Mouse (Mus musculus) cerebellum, adult 2 months (tissue): ENCODE data around the gene Sar1a. TPM values are rescaled to one million over a fixed set of nuclear protein-coding genes. Genes with fewer than 3 reads are reported as not detected.

ENCODE experiments used
- DNase-seq, 2 experiments: peaks; one replicate each; pipeline ENCODE4 v3.0.0; 2021
- H3K27ac ChIP-seq: fragments of 200-500 bp; 2 replicates; pipeline ENCODE4 v1.5.1; 2012; ENCODE audit warnings: low read length, control low read depth, inconsistent platforms; ENCODE audit not compliant: insufficient read depth
- H3K27me3 ChIP-seq: fragments of 200-500 bp; 2 replicates; pipeline ENCODE4 v1.6.1; 2012; ENCODE audit warnings: inconsistent platforms, mild to moderate bottlenecking, low read length, moderate library complexity; ENCODE audit not compliant: control insufficient read depth, insufficient read depth
- H3K4me1 ChIP-seq: fragments of 200-500 bp; 2 replicates; pipeline ENCODE4 v1.6.1; 2011; ENCODE audit warnings: low read length; ENCODE audit not compliant: control insufficient read depth, insufficient read depth
- H3K4me3 ChIP-seq: fragments of 200-500 bp; replicated peaks from 2 replicates; pipeline ENCODE3; 2011; ENCODE audit warnings: mild to moderate bottlenecking, low read depth, low read length, control low read depth; ENCODE audit not compliant: insufficient read depth
- CTCF ChIP-seq: fragments of 200-500 bp; IDR thresholded peaks from 2 replicates; pipeline ENCODE4 v1.5.1; 2011; ENCODE audit warnings: low read depth, mild to moderate bottlenecking, control low read depth, low read length, moderate library complexity, borderline replicate concordance; ENCODE audit not compliant: insufficient read depth
- POLR2A ChIP-seq: fragments of 200-500 bp; IDR thresholded peaks from 2 replicates; pipeline ENCODE4 v1.6.1; 2011; ENCODE audit warnings: low read length, control low read depth, borderline replicate concordance; ENCODE audit not compliant: insufficient read depth
- WGBS: fragments of 180-500 bp; shearing (Covaris S2); methylation state at CpG from one replicate; pipeline ENCODE4 v1.1.7; 2018; 5-methylcytosine and 5-hydroxymethylcytosine counted together
- polyA plus RNA-seq: library from polyadenylated mRNA; depleted of rRNA; stranded (reverse); fragments of >200 nt; gene quantifications from 2 replicates; pipeline ENCODE4 v1.2.3, GENCODE M21; 2012; rRNA removed

The Sar1a gene
- polyA plus RNA-seq: 101 and 105 TPM in 2 replicates

DNA sequence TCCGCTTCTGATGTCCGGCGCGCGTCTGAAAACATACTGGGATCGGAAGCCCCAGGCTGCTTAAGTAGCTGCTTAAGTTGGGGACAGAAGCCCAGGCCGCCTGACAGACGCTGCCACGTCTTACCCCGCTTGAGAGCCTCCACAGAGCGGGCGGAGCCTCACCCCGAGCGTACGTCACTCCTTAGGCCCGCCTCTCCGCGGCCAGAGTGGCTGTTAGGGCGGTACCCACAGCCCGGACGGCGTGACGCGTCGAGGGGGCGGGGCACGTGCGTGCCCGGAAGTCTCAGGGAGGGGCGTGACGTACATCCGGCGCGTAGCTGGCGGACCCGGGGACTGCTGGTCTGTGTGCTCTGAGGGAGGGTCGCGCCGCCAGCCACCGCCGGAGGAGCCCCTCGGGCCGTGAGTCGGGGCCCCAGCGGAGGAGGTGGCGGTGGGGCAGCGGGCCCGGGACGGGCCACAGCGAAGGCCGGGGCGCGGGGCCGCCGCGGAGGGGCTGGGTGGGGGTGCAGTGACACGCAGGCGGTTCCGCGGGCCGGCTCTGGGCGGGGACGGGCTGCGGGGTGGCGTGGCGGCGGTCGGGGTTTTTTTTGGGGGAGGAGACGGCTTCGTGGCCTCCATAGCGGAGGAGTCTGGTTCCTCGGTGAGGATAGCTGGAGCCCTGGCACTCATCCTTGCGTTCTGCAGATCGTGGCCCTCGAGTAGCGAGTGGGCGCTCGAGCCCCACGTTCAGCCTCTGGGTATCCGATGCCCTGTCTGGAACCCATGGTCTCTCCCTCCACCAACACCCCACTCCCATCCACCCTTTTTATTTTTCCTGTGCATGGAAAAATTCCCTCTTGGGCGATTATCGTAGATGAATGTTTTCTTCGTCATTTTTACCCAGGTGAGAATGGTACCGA, at the start of gene Sar1a:
TSS of gene Sar1a (plus strand) at position 285 of the 899 bp plus-strand sequence.
- DNase-seq: peak; percentile 98
- peaks cover 6% of the 10 kb centered on the region for H3K4me1 ChIP-seq
- H3K27ac ChIP-seq: peak within 1 kb of the TSS; percentile 81
- H3K4me3 ChIP-seq: peak within 1 kb of the TSS; percentile 92
- under 1% methylated on average over 75 of the region's 84 CpGs for WGBS
- H3K27me3 ChIP-seq: no peaks in the 10 kb centered on the region
- TF ChIP-seq POLR2A (peak; percentile 97; the same call in 1 of the 2 replicates), CTCF (no peak)

DNA sequence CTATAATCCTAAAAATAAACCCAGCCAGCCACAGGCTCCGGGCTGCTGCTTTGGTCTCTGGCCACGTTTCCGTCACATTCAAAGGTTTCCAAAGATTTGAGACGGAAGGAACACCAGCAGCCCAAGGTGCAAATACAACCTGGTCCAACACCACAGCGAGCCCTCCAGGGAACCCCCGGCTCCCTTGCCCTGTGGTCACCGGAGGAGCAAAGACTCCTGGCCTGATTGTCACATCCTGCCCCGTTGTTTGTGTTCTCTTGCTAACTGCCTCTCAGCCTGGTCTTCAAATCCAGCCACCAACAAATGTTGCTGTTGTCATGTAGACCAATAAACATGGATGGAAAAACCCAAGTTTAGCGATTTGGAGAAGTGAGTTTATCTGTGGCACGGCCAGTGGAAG, 47.7 kb upstream of the Sar1a start:
- no peaks in the 10 kb centered on the region for H3K27me3 ChIP-seq
- 79% methylated on average over 10 of the region's 10 CpGs for WGBS
- TF ChIP-seq POLR2A (no peak), CTCF (no peak)

DNA sequence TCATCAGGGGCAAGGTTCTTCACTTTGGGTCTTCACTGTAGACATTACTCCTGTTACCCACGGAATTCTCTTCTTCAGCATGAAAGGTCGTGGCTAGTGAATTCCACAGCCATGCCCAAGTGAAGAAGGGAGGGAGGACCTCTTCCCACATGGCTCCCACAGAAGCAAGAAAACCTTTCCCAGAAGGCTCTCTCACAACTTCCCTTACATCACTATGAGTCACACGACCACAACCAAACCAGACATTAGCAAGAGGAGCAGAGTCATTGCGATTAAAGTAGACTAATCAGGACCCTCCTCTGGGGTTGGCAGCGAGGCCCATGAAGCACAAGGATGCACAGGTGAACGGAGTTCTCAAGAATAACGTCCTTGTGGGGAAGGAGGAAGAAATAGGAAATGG, 43.0 kb upstream of the Sar1a start:
- no peak for DNase-seq
- no peaks in the 10 kb centered on the region for H3K4me1 ChIP-seq
- H3K27me3 ChIP-seq: no peaks in the 10 kb centered on the region
- no peak overlapping the region for H3K4me3 ChIP-seq
- H3K27ac ChIP-seq: no peak overlapping the region
- TF ChIP-seq POLR2A: no peak
- TF ChIP-seq CTCF: no peak
- 76% methylated on average over 7 of the region's 7 CpGs for WGBS

More for the DNA sequence above, 47.7 kb upstream of the Sar1a start:
- DNase-seq: no peak
- H3K4me1 ChIP-seq: no peaks in the 10 kb centered on the region
- H3K4me3 ChIP-seq: no peak overlapping the region
- H3K27ac ChIP-seq: no peak overlapping the region

DNA sequence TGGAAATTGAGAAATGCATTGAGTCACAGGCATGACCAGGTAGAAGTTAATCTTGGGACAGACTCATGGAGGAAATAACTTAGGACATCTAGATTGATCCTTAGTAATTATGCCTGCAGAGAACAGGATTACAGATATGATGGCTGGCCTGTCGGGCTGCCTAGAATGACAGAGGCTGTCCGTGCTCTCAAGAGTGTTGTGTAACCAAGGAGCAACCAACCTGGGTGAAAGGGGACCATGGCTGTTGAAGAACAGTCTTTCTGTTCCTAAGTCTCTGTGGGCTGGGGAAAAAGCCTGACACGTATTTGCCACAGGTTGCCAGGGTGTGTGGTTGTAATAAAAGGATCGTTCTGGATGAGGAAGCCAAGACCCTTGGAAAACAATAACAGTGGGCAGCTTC, 39.7 kb upstream of the Sar1a start:
- TF ChIP-seq CTCF: no peak
- TF ChIP-seq POLR2A: no peak
- Histone ChIP-seq H3K4me3 (no peak overlapping the region), H3K4me1 (no peaks in the 10 kb centered on the region), H3K27me3 (no peaks in the 10 kb centered on the region), H3K27ac (no peak overlapping the region)
- no peak for DNase-seq
- WGBS: 64% methylated on average over 4 of the region's 4 CpGs

DNA sequence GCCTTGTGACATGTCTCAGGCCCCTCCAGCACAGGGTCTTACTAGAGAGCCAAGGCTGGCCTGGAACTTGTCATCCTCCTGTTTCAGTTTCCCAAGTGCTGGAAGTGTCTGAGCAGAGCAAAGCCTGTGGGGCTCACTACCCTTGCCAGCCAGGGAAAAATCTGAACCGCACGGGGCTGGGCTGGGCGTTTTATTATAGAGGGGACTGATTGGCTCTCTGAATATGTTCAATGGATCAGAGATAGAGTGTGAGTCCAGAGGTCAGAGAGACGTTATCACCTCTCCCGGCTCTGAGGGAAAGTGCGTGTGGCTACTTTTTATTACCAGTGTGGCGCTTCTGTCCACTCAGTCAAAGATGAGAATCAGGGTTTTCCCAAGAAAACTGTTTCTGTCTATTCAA, 33.5 kb upstream of the Sar1a start:
- Histone ChIP-seq H3K4me1 (no peaks in the 10 kb centered on the region), H3K4me3 (no peak overlapping the region), H3K27me3 (no peaks in the 10 kb centered on the region), H3K27ac (no peak overlapping the region)
- no peak for DNase-seq
- 75% methylated on average over 7 of the region's 7 CpGs for WGBS
- TF ChIP-seq POLR2A (no peak), CTCF (no peak)

DNA sequence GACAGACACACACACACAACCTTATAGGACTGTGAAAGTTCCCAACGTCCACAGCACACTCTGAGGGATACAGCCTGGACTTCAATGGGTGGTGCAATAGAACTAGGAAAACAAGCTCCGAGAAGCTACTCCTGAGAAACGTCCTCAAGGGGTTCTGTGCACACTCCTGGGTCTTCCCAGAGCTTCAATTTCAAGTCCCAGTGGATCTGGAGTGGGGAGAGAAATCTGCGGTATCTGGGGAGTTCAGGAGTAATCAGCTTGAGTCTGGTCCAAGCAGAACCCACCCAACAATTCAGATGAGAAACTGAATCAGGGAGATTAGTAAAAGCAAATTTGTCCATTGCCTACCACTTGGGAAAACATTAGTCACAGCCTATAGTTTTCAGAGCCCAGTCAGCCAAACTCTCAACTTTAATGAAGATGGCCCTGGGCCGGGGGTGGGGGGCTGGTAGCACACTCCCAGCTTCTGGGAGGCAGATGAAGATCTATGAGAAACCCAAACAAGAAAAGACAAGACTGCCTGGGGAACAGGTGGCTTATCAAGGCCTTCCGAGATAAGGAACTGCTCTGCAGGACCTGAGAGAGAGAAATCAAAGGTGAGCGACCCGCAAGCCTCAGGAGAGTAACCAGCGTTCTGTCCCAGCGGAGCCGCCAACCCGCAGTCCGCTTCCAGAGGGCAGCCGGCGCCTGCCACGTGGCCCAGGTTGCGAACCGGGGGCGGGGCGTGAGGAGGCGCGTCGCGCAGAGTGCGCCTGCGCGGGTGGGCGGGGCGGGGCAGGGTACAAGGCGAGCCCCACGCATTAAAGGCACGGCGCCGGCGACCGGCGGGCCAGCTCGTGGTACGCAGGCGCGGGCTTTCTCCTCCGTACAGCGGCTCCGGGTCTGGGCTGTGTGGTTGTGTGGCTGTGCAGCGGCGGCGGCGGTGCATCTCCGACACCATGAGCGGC, 32.0 kb upstream of the Sar1a start, which contains the start of gene Ppa1:
TSS of gene Ppa1 (plus strand) at position 763 of the 947 bp plus-strand sequence.
- peak; percentile 91 for DNase-seq
- H3K27me3 ChIP-seq: no peaks in the 10 kb centered on the region
- TF ChIP-seq POLR2A: peak; percentile 79
- TF ChIP-seq CTCF: no peak
- WGBS: 3% methylated on average over 50 of the region's 50 CpGs
- H3K4me3 ChIP-seq: peak within 1 kb of the TSS; percentile 68
- peak within 1 kb of the TSS; percentile 26; the same call in 1 of the 2 replicates for H3K27ac ChIP-seq
- H3K4me1 ChIP-seq: no peaks in the 10 kb centered on the region

DNA sequence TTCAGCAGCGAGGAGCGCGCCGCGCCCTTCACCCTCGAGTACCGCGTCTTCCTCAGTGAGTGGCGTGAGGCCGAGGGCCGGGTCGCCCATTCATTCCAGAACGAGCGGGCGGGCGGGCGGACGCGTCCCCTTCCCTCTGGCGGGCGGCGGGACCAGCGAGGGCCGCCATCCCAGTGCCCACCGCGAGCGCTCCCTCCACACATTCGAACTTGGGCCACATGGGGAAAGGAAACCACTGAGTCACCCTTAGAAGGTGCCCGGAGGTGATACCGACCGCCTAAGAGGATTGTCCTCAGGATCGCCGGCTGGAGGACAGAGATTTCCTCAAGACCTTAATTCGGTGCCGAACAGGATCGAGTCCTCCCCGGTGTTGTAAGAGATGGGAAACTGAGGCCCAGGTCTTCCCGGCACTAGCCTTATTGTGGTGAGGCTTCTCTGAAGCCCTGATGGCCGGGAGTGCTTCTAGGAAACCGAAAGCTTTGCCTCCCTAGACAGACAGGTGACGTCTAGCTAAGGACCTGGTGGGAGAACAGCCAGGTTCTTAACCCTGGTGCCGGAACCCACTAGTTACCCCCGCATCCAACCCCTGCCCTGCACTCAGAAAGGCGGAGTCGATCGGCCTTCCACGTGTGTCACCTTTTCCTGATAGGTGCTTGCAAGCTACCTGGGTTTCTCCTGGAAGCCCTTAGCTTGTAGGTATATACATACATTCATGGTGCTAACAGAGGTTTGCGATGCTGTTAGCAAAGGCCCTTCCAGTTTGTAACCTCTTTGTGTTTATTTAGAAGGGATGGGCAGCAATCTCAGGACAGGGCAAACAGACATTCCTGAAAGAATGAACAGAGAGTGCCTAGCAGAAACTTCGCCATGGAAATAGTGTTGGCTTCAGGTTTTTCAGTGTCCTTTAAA, 31.1 kb upstream of the Sar1a start:
- TF ChIP-seq CTCF (no peak), POLR2A (no peak)
- no peak for DNase-seq
- WGBS: 2% methylated on average over 47 of the region's 49 CpGs

More for the DNA sequence above, 31.1 kb upstream of the Sar1a start:
- no peaks in the 10 kb centered on the region for H3K27me3 ChIP-seq
- H3K4me1 ChIP-seq: no peaks in the 10 kb centered on the region
- H3K27ac ChIP-seq: peak overlapping the region; percentile 26; the same call in 1 of the 2 replicates
- H3K4me3 ChIP-seq: peak overlapping the region; percentile 68
